Mouse (Mus musculus): Measurements from ENCODE around the gene Rnf114. TPM values are rescaled to one million over a fixed set of nuclear protein-coding genes. Genes with fewer than 3 reads are reported as not detected.

Gene Rnf114
- total RNA-seq, 2 experiments from 2014 or later, result 50.9 to 51.6 TPM

DNA sequence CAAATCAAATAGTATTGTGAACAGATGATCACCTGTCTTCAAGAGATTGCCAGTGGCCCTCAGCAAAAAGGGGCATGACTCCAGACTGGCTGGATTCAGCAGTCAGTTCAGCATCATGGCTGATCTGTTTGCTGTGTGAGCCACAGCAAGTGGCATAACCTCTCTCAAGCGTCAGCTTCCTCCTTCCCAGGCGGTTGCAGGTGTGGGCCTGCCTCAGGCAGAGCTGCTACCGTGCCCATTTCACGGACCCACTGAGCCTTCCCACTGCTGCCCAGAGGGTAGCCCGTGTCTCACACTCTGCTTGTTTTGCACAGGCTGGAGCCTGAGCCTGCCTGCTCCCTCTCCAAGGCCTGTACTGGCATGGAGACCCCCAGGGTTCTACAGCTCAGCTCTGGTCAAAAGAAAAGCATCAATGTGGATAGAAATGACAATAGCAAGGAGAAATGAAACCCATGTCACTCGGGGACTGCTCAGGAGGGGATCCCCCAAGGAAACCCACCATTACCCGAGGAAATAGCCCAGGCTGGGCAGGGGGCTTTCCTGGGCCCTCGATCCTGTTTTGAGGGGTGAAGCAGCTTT, 59.0 kb downstream of the Rnf114 start:
- no peak for DNase-seq (ENCODE audit: low spot score in 2 of 2)
- no peak for TF ChIP-seq CTCF (conservative IDR thresholded peaks at IDR 0.05)
- no peak overlapping the region for H3K27ac ChIP-seq
- no peak overlapping the region for H3K4me3 ChIP-seq

DNA sequence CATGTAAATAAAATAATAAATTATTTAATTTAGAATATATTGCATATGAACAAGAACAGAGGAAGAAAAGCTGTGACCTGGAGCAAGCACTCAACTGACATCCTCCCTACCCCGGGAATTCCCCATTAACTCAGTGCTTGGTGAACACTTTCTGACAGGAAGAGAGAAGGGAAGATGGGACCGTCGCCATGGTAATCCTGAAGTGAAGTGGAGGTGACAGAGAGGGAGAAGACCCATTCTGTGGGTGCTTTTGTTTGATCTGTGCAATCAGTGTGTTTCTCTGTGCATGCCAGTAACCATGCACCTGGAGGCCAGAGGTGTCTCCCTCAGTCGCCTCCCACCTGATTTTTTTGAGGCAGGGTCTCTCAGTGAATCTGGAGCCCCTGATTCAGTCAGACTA, 59.8 kb downstream of the Rnf114 start:
- no peak for TF ChIP-seq CTCF (conservative IDR thresholded peaks at IDR 0.05)
- no peak overlapping the region for H3K27ac ChIP-seq
- no peak for DNase-seq (ENCODE audit: low spot score in 2 of 2)
- H3K4me3 ChIP-seq, result no peak overlapping the region

DNA sequence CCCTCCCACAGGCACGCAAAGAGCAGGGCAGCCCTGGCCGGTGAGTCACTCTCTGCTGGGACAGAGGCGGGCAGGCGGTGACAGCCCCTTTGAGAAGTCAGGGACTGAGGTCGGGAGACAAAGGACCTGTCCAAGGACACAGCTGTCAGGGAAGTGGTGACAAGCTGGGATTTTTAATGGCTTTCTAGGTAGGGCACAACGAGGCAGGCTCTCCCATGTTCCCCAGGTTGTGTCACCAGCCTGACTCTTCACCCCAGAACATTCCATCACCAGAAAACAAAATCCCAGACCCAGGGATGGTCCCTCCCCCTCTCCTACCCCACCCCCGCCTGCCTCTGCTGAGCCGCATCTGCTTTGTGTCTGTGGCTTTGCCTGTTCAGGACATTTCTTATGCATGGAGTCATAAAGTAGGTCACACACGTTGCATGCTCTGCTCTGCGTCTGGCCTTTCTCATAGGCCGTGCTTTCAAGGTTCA, 60.5 kb downstream of the Rnf114 start:
- DNase-seq (ENCODE audit: low spot score in 2 of 2), result no peak
- no peak overlapping the region for H3K27ac ChIP-seq
- TF ChIP-seq CTCF (conservative IDR thresholded peaks at IDR 0.05), result no peak
- H3K4me3 ChIP-seq, result no peak overlapping the region

DNA sequence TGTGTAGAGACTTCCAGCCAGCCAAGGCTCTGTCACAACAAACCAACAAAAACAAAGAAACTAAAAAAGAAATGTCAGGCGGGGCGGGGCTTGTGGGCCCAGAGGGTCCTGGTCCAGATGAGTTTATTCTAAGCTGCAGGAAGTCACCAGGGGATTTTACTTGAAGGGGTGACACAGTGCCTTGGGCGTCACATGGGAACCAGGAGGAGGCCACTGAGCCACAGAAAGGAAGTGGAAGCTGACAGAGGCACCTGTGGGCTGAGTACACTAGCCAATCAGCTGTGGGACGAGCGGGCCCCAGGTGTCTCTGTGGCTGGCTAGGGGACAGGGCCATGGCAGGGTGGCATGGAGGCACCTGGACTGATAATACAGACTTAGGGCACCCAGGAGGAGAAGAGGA, 63.3 kb downstream of the Rnf114 start:
- no peak for TF ChIP-seq CTCF (conservative IDR thresholded peaks at IDR 0.05)
- DNase-seq (ENCODE audit: low spot score in 2 of 2), result no peak
- H3K4me3 ChIP-seq, result no peak overlapping the region
- H3K27ac ChIP-seq, result no peak overlapping the region

DNA sequence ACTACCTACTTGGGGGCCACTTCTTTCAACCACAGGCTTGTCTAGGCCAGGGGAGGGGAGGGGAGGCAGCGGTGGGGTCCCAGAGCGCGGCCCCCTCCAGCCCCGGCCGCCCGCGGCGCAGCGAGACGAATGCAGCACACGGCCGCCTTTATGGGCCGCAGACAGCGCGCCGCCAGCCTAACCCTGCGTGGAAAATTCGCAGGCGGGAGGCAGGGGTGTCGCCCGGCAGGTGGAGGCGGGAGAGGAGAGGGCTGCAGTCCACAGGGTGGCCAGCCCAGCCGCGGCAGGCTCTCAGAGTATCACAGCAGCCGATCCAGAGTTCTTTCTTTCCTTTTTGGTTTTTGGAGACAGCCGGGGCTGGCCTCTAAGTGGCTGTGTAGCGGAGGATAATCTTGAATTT, 67.0 kb downstream of the Rnf114 start:
- no peak overlapping the region for H3K4me3 ChIP-seq
- H3K27ac ChIP-seq, result no peak overlapping the region
- no peak for TF ChIP-seq CTCF (conservative IDR thresholded peaks at IDR 0.05)
- no peak for DNase-seq (ENCODE audit: low spot score in 2 of 2)

DNA sequence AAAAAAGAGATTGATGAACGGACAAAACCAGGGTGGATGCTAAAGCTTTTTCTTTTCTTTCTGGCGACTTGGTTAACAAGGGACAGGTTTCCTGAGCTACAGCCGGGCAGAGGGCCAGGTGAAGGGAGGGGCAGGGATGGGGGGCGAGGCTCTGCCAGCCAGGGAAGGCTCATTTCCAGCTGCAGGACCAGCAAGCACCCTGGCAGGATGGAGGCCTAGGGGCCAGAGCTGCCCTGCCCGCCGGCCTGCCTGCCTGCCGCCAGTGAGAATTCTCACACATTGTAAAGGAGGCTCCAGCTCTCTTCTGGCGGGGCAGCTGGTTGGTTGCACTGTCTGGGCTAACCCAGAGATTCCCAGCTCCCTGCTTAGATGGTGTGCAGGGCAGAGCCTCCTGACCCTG, 69.7 kb downstream of the Rnf114 start:
- TF ChIP-seq CTCF (conservative IDR thresholded peaks at IDR 0.05), result no peak
- no peak for DNase-seq (ENCODE audit: low spot score in 2 of 2)
- H3K27ac ChIP-seq, result no peak overlapping the region
- H3K4me3 ChIP-seq, result no peak overlapping the region

DNA sequence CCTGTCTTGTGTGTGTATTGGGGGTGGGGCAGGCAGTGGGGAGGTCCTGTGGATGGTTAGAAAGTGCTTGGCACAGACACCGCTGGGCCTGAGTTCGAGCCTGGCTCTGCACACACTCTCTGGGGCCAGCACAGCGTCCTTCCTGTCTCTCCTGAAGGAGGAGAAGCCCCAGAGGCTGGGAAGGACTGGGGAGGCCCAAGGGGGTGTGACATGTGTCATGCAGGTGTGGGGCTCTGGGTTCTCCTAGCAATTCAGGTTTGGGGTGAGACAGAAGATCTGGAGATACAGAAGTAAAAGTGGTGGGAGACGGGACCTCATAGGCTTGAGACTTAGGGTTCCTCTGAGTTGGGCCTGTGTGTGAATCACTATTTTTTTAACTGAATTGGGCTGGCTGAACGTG, 70.6 kb downstream of the Rnf114 start:
- no peak overlapping the region for H3K27ac ChIP-seq
- H3K4me3 ChIP-seq, result no peak overlapping the region
- no peak for DNase-seq (ENCODE audit: low spot score in 2 of 2)
- no peak for TF ChIP-seq CTCF (conservative IDR thresholded peaks at IDR 0.05)

DNA sequence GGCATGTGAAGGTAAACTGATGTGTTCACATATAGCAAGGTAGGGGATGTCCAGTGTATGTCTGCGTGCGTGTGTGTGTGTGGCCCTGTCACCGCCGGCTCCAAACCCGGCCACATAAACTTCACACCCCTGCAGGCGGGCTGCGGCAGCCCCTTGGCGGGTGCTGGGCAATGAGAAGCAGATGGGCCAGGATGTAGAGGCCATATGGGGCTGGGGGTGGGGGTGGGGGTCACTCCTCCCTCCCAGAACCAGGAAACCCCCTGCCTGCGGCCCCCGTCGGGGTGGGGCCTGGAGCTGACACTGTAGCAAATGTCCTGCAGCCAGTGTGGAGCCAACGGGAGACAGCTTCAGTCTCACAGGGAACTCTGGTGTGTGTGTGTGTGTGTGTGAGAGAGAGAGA, 71.3 kb downstream of the Rnf114 start:
- TF ChIP-seq CTCF (conservative IDR thresholded peaks at IDR 0.05), result no peak
- H3K4me3 ChIP-seq, result no peak overlapping the region
- no peak for DNase-seq (ENCODE audit: low spot score in 2 of 2)
- H3K27ac ChIP-seq, result no peak overlapping the region

DNA sequence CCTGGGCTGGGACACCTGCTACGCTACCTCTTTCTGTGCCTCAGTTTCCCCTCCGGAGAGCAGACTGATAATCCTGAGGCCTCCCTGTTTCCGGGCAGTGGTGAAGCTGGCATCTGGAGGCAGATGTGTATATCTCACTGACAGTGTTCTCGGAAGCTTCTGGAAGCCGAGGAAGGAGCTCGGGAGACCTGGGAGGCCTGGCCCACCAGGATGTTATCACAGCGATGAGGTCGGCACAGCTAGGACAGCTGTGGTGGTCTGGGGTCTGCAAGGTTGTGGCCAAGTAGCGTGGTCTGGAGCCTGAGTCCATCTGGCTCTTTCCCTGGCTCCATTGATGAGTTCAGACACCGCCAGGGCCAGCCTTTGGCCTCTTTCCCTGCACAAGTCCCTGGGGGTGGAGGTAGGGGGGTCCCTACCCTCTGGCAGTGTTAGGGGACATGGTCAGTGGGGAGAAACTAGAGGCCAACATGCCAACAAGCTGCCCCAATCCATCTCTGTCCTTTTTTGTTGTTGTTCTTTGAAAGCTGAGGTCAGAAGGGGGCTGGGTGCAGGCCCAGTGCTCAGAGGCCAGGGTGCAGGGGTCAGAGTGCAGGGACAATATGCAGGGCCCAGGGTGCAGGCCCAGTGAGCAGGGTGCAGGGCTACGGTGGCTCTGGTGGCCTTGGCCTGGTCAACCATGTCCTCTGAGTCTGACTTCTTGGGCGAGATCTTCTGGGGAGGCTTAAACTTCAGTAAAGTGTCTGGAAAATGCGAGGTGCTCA, 72.3 kb downstream of the Rnf114 start:
- TF ChIP-seq CTCF (conservative IDR thresholded peaks at IDR 0.05), result no peak
- H3K4me3 ChIP-seq, result no peak overlapping the region
- H3K27ac ChIP-seq, result no peak overlapping the region
- DNase-seq (ENCODE audit: low spot score in 2 of 2), result no peak

DNA sequence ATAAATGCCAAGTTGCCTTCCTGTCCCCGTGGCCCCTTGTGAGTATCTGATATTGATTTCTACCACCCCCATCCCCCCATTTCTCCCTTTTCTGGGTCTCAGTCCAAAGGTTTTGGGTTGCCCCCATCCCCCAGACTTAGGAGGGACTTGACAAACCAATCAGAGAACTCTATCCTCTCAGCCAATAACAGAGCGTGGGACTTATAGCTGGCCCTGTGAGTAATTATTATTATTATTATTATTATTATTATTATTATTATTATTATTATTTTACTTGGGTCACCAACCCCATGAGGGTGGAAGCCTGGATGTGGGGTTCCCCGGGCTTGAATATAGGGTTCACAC, 72.8 kb downstream of the Rnf114 start:
- Histone ChIP-seq H3K4me3 (no peak overlapping the region), H3K27ac (no peak overlapping the region)
- TF ChIP-seq CTCF (conservative IDR thresholded peaks at IDR 0.05), result no peak
- no peak for DNase-seq (ENCODE audit: low spot score in 2 of 2)

DNA sequence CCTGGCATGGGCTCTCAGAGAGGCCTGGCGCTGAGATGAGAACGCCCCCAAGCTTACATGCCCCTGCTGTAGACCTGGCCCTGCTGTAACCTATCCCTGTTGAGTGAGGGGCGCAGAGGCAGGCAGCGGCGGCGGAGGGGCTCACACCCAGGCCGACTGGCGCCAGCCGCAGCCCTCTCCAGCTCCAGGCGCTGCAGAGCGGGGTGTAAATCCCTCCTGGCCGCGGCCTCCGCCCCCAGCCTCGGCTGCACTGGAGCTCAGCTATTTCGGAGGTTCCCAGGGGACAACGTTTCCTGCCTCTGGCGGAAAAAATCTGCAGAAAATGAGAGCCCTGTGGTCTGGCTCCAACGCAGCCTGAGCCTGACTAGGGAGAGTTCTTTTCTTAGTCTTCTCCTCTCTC, 73.2 kb downstream of the Rnf114 start:
- no peak overlapping the region for H3K4me3 ChIP-seq
- DNase-seq (ENCODE audit: low spot score in 2 of 2), result no peak
- no peak for TF ChIP-seq CTCF (conservative IDR thresholded peaks at IDR 0.05)
- no peak overlapping the region for H3K27ac ChIP-seq

Other genes starting within 250 kb of the Rnf114 start
- gene B4galt5, start 143.5 kb upstream of the Rnf114 start, total RNA-seq (2021), result 10 to 100 TPM; 38.1 to 43.9 TPM
- 10 to 100 TPM; 33.2 to 34.5 TPM for gene Slc9a8, start 70.9 kb upstream of the Rnf114 start, total RNA-seq (2021)
- 10 to 100 TPM; 80.9 to 82.4 TPM for gene Spata2, start 242 bp downstream of the Rnf114 start, total RNA-seq (2021)
- gene Snai1, start 45.5 kb downstream of the Rnf114 start, total RNA-seq (2021), result under 1 TPM; 0.64 to 0.82 TPM
- gene Ube2v1, start 139.4 kb downstream of the Rnf114 start, total RNA-seq (2021), result 100 to 1,000 TPM; 216 to 232 TPM
- 10 to 100 TPM; 36.5 to 44.2 TPM for gene Gm20431, start 168.9 kb downstream of the Rnf114 start, total RNA-seq (2021)
- 10 to 100 TPM; 25.8 to 32.0 TPM for gene Cebpb, start 196.3 kb downstream of the Rnf114 start, total RNA-seq (2021)
- gene Tmem189, start 197.2 kb downstream of the Rnf114 start, total RNA-seq (2021), result 10 to 100 TPM; 43.6 to 46.9 TPM